Mouse (Mus musculus) midbrain, postnatal 0 days (tissue): ENCODE measurements at regions not wholly inside any gene's neighbourhood (a gene's known extent, or its start where the extent isn't known, plus 50 kb on each side); places are given as distances from the start of the nearest gene placed in this dataset.
A peak's percentile ranks its signal among the peaks of the same experiment; 100 is the strongest.

Source experiments
- ATAC-seq: fragments of 200-750 bp; cut with Nextera tagmentation; 2 replicates; pipeline ENCODE4 v1.8.0; 2017; ENCODE audit warnings: moderate number of reproducible peaks, mild to moderate bottlenecking, moderate TSS enrichment, moderate library complexity; ENCODE audit not compliant: low FRiP score
- DNase-seq: peaks from one replicate; pipeline ENCODE4 v3.0.0-alpha.2; 2015; ENCODE audit warnings: low spot score
- H3K27ac ChIP-seq: fragments of 300-500 bp; sonication (generic); 2 replicates; pipeline ENCODE4 v1.5.1; 2014; ENCODE audit warnings: low read depth, mild to moderate bottlenecking, low read length, mixed read lengths
- H3K27me3 ChIP-seq: fragments of 300-500 bp; sonication (generic); 2 replicates; pipeline ENCODE4 v1.6.1; 2014; ENCODE audit warnings: low read length, control low read depth, mixed read lengths; ENCODE audit not compliant: insufficient read depth
- H3K36me3 ChIP-seq: fragments of 300-500 bp; sonication (generic); 2 replicates; pipeline ENCODE4 v1.6.1; 2014; ENCODE audit warnings: low read length, control low read depth, mixed read lengths; ENCODE audit not compliant: insufficient read depth
- H3K4me1 ChIP-seq: fragments of 300-500 bp; sonication (generic); 2 replicates; pipeline ENCODE4 v1.6.1; 2014; ENCODE audit warnings: mild to moderate bottlenecking, control low read depth, antibody characterized with exemption, low read length, mixed read lengths; ENCODE audit not compliant: insufficient read depth
- H3K4me2 ChIP-seq: fragments of 300-500 bp; sonication (generic); 2 replicates; pipeline ENCODE4 v1.6.1; 2014; ENCODE audit warnings: low read depth, mild to moderate bottlenecking, low read length, mixed read lengths; ENCODE audit not compliant: poor library complexity, severe bottlenecking
- H3K4me3 ChIP-seq: fragments of 300-500 bp; sonication (generic); 2 replicates; pipeline ENCODE4 v1.5.1; 2014; ENCODE audit warnings: low read depth, mild to moderate bottlenecking, low read length, moderate library complexity
- H3K9ac ChIP-seq: fragments of 300-500 bp; sonication (generic); replicated peaks from 2 replicates; pipeline ENCODE4 v1.6.1; 2014; ENCODE audit warnings: mild to moderate bottlenecking, low read length, moderate library complexity, mixed read lengths; ENCODE audit not compliant: poor library complexity, severe bottlenecking
- H3K9me3 ChIP-seq: fragments of 300-500 bp; sonication (generic); 2 replicates; pipeline ENCODE4 v1.6.1; 2016; ENCODE audit warnings: low read length, control low read depth
- CTCF ChIP-seq: IDR thresholded peaks from 2 replicates; pipeline ENCODE4 v1.5.1; 2016; ENCODE audit warnings: antibody characterized with exemption, mild to moderate bottlenecking
- WGBS: fragments of 180-500 bp; shearing (Covaris S2); extraction: QIAGEN DNeasy Blood & Tissue Kit; methylation state at CpG from one replicate; pipeline ENCODE4 v1.1.7; 2014; 5-methylcytosine and 5-hydroxymethylcytosine counted together

- no peak overlapping the region for H3K9ac ChIP-seq
- 32% methylated on average over 1 of the region's 1 CpGs for WGBS
These were observed 304.0 kb upstream of the Eci2 start for GRCm38 (mm10) chr13:35330926-35331325.

DNA sequence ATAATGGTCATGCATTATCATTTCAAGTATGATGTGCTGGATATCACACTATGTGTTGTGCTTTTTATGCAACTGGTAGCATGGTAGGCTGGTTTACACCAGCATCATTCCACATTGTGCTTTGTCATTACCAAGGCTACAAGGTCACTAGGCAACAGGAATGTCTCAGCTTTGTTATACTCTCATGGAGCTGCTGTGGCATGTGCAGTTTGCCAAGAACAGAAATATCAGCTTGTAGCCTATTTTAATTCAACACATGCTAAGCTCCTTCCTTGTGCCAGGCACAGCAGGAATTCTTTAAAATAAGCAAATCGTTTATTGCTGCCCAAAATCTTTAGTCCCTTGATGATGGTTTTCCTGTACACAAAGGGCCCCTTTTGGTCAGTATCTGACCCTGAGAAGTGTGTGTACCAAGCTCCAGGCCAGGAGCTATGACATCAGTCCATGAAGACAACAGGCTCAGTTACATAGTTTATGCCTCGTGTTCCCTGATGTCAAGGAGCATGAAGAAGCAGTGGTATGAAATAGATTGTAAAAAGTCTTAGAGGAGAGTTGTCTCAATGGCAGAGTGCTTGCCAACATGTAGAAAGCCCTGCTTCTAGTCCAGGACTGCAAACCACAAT is 314.0 kb upstream of the Cdyl start:
- DNase-seq (peak; percentile 65), ATAC-seq (peak; percentile 67; the same call in 1 of the 2 replicates)
- H3K27me3 ChIP-seq, result no peaks in the 10 kb centered on the region
- no peaks in the 10 kb centered on the region for H3K4me1 ChIP-seq
- TF ChIP-seq CTCF, result no peak
- no peaks in the 10 kb centered on the region for H3K9me3 ChIP-seq
- WGBS, result 28% methylated on average over 2 of the region's 2 CpGs
- H3K36me3 ChIP-seq, result no peaks in the 10 kb centered on the region
- H3K4me3 ChIP-seq, result no peak overlapping the region
- no peak overlapping the region for H3K4me2 ChIP-seq
- no peak overlapping the region for H3K9ac ChIP-seq
- no peak overlapping the region for H3K27ac ChIP-seq

More at GRCm38 (mm10) chr13:35330926-35331325, 304.0 kb upstream of the Eci2 start:
- H3K36me3 ChIP-seq, result no peaks in the 10 kb centered on the region
- TF ChIP-seq CTCF, result no peak
- no peak for ATAC-seq
- H3K27me3 ChIP-seq, result no peaks in the 10 kb centered on the region
- H3K27ac ChIP-seq, result no peak overlapping the region
- no peak for DNase-seq
- no peaks in the 10 kb centered on the region for H3K9me3 ChIP-seq
- H3K4me2 ChIP-seq, result no peak overlapping the region
- no peak overlapping the region for H3K4me3 ChIP-seq
- no peaks in the 10 kb centered on the region for H3K4me1 ChIP-seq

DNA sequence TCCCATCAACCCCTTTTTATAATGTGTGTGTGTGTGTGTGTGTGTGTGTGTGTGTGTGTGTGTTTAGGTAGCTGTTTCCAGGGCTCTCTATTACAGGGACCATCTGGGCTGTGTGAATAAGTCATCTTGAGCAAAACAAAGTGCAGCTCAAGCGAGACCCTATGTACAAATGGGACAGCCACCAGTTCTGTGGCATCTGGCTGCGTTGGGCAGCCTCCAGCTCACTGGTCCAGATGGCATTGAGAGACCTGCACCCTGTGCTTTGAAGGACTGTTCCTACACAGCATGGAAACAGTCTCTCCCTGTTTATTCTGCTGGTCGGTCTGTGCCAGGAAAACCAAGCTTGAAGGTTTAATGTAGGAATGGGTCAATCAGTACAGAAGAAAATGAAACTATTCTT is 311.4 kb upstream of the Cdyl start:
- DNase-seq (peak; percentile 76), ATAC-seq (peak; percentile 47; the same call in 1 of the 2 replicates)
- no peaks in the 10 kb centered on the region for H3K4me1 ChIP-seq
- 78% methylated on average over 3 of the region's 3 CpGs for WGBS
- H3K9ac ChIP-seq, result no peak overlapping the region
- TF ChIP-seq CTCF, result no peak
- H3K27ac ChIP-seq, result no peak overlapping the region
- H3K36me3 ChIP-seq, result no peaks in the 10 kb centered on the region
- H3K4me2 ChIP-seq, result no peak overlapping the region
- no peaks in the 10 kb centered on the region for H3K27me3 ChIP-seq
- no peaks in the 10 kb centered on the region for H3K9me3 ChIP-seq
- H3K4me3 ChIP-seq, result no peak overlapping the region

DNA sequence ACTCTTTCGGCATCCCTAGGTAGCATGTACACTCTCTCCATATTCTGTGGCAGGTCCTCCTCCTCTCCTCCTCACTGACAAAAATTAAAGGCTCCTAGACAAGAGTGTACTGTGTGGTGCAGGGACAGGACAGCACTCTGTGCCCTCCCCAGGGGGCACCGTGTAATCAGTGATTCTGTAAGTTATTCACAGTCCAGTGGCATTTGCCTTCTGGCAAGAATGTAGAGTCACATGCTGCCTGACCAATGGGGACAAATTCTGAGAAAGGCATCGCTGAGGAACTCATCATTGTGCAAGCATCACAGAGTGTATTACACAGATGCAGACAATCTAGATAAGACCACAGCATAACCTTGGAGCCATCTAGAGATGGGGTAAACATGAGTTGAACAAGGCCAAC is 300.3 kb upstream of the Cdyl start:
- Histone ChIP-seq H3K27ac (no peak overlapping the region), H3K9me3 (no peaks in the 10 kb centered on the region), H3K36me3 (no peaks in the 10 kb centered on the region), H3K9ac (no peak overlapping the region), H3K4me2 (no peak overlapping the region), H3K4me3 (no peak overlapping the region), H3K4me1 (no peaks in the 10 kb centered on the region), H3K27me3 (no peaks in the 10 kb centered on the region)
- no peak for ATAC-seq
- WGBS, result 92% methylated on average over 3 of the region's 3 CpGs
- no peak for TF ChIP-seq CTCF
- DNase-seq, result no peak

DNA sequence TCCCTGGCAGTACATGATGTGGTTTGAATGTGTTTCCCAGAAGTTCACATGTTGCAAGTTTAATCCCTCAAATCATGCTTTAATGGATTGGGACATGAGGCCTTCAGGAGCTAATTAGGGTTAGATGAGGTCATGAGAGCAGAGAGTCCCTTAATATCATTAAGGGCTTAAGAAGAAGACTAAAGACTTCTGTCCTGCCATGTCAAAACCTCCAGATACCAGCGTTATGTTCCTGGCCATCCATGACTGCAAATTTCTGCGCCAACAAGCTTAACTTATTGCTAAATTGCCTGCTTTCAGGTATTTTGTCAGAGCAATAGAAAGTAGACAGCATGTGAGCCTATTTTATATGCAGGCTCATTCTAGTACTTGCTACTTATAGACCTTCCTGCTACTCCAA is 282.1 kb upstream of the Cdyl start:
- Histone ChIP-seq H3K9me3 (no peaks in the 10 kb centered on the region), H3K4me2 (no peak overlapping the region), H3K27me3 (no peaks in the 10 kb centered on the region), H3K27ac (no peak overlapping the region), H3K4me3 (no peak overlapping the region), H3K36me3 (no peaks in the 10 kb centered on the region), H3K9ac (no peak overlapping the region), H3K4me1 (no peaks in the 10 kb centered on the region)
- no peak for ATAC-seq
- 84% methylated on average over 2 of the region's 2 CpGs for WGBS
- TF ChIP-seq CTCF, result no peak
- DNase-seq, result no peak

DNA sequence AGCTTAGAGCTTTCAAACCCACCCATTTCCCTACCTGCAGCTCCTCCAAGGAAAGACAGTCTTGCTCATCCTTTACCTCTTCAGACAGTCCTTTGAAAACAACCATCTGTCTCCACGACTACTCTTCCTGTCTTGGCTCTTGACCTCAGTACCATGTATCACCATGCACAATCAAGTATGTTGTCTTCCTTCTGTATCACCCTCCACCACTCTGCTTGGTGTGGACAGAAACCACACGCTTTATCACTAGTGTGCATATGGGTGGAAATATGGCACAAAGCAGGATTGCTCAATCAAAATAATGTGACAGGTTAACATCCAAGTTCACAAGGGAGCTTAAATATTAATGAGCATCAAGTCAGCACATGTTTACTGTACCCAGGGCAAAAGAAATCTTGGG is 280.1 kb upstream of the Cdyl start:
- no peaks in the 10 kb centered on the region for H3K9me3 ChIP-seq
- H3K27ac ChIP-seq, result no peak overlapping the region
- no peak for DNase-seq
- H3K27me3 ChIP-seq, result no peaks in the 10 kb centered on the region
- no peak for ATAC-seq
- 93% methylated on average over 2 of the region's 2 CpGs for WGBS
- H3K9ac ChIP-seq, result no peak overlapping the region
- H3K36me3 ChIP-seq, result no peaks in the 10 kb centered on the region
- no peak overlapping the region for H3K4me3 ChIP-seq
- no peaks in the 10 kb centered on the region for H3K4me1 ChIP-seq
- H3K4me2 ChIP-seq, result no peak overlapping the region
- TF ChIP-seq CTCF, result no peak
